Mouse (Mus musculus) olfactory bulb, adult 2 months (tissue): ENCODE measurements at regions not wholly inside any gene's neighbourhood (a gene's known extent, or its start where the extent isn't known, plus 50 kb on each side); places are given as distances from the start of the nearest gene placed in this dataset.

Source experiments
- H3K27ac ChIP-seq: fragments of 200-500 bp; 2 replicates; pipeline ENCODE4 v1.5.1; 2012; ENCODE audit warnings: low read depth, low read length; ENCODE audit not compliant: insufficient read depth
- H3K4me1 ChIP-seq: fragments of 200-500 bp; 2 replicates; pipeline ENCODE4 v1.6.1; 2012; ENCODE audit warnings: low read length; ENCODE audit not compliant: control insufficient read depth, insufficient read depth
- H3K4me3 ChIP-seq: fragments of 200-500 bp; 2 replicates; pipeline ENCODE4 v1.5.1; 2012; ENCODE audit warnings: mild to moderate bottlenecking, low read depth, low read length, moderate library complexity; ENCODE audit not compliant: insufficient read depth
- CTCF ChIP-seq: fragments of 200-500 bp; IDR thresholded peaks from 2 replicates; pipeline ENCODE4 v1.5.1; 2012; ENCODE audit warnings: low read depth, mild to moderate bottlenecking, low read length, moderate library complexity; ENCODE audit not compliant: insufficient read depth
- POLR2A ChIP-seq: fragments of 200-500 bp; IDR thresholded peaks from 2 replicates; pipeline ENCODE4 v1.6.1; 2012; ENCODE audit warnings: mild to moderate bottlenecking, low read depth, low read length, moderate library complexity; ENCODE audit not compliant: insufficient read depth
- WGBS: fragments of 180-500 bp; shearing (Covaris S2); methylation state at CpG from one replicate; pipeline ENCODE4 v1.1.7; 2018; 5-methylcytosine and 5-hydroxymethylcytosine counted together

GRCm38 (mm10) chr1:120757283-120757821 lies 155.1 kb downstream of the En1 start:
- 40% methylated on average over 9 of the region's 9 CpGs for WGBS
- TF ChIP-seq CTCF (no peak), POLR2A (no peak)
- Histone ChIP-seq H3K4me3 (no peak overlapping the region), H3K27ac (no peak overlapping the region), H3K4me1 (peaks cover 3% of the 10 kb centered on the region)

GRCm38 (mm10) chr1:120758172-120758571 lies 156.0 kb downstream of the En1 start:
- WGBS = 86% methylated on average over 7 of the region's 7 CpGs
- Histone ChIP-seq H3K4me3 (no peak overlapping the region), H3K4me1 (peaks cover 3% of the 10 kb centered on the region), H3K27ac (no peak overlapping the region)
- TF ChIP-seq CTCF (no peak), POLR2A (no peak)

- peaks cover 3% of the 10 kb centered on the region for H3K4me1 ChIP-seq
- H3K27ac ChIP-seq = no peak overlapping the region
- WGBS = 83% methylated on average over 5 of the region's 5 CpGs
- TF ChIP-seq POLR2A = no peak
- TF ChIP-seq CTCF = no peak
- no peak overlapping the region for H3K4me3 ChIP-seq
Observed at GRCm38 (mm10) chr1:120758762-120759161, 156.5 kb downstream of the En1 start.

GRCm38 (mm10) chr1:120759380-120759779 lies 157.2 kb downstream of the En1 start:
- TF ChIP-seq CTCF = no peak
- H3K4me1 ChIP-seq = peaks cover 3% of the 10 kb centered on the region
- 73% methylated on average over 3 of the region's 3 CpGs for WGBS
- H3K4me3 ChIP-seq = no peak overlapping the region
- no peak overlapping the region for H3K27ac ChIP-seq

- H3K4me3 ChIP-seq = no peak overlapping the region
- no peak for TF ChIP-seq CTCF
- H3K4me1 ChIP-seq = peaks cover 3% of the 10 kb centered on the region
- H3K27ac ChIP-seq = no peak overlapping the region
- WGBS = 89% methylated on average over 9 of the region's 9 CpGs
Observed at GRCm38 (mm10) chr1:120761364-120761763, 159.1 kb downstream of the En1 start.

GRCm38 (mm10) chr1:120762498-120762897 lies 160.3 kb downstream of the En1 start:
- no peaks in the 10 kb centered on the region for H3K4me1 ChIP-seq
- WGBS = 96% methylated on average over 2 of the region's 2 CpGs
- TF ChIP-seq CTCF (no peak), POLR2A (no peak)
- H3K4me3 ChIP-seq = no peak overlapping the region
- H3K27ac ChIP-seq = no peak overlapping the region

- TF ChIP-seq CTCF (no peak), POLR2A (no peak)
- Histone ChIP-seq H3K27ac (no peak overlapping the region), H3K4me1 (no peaks in the 10 kb centered on the region), H3K4me3 (no peak overlapping the region)
- 76% methylated on average over 4 of the region's 4 CpGs for WGBS
Observed at GRCm38 (mm10) chr1:120762921-120763595, 160.8 kb downstream of the En1 start.

GRCm38 (mm10) chr1:120767054-120767453 lies 164.8 kb downstream of the En1 start:
- TF ChIP-seq CTCF = no peak
- no peak for TF ChIP-seq POLR2A
- no peak overlapping the region for H3K4me3 ChIP-seq
- H3K27ac ChIP-seq = no peak overlapping the region
- H3K4me1 ChIP-seq = no peaks in the 10 kb centered on the region
- 82% methylated on average over 2 of the region's 2 CpGs for WGBS

- Histone ChIP-seq H3K4me1 (no peaks in the 10 kb centered on the region), H3K27ac (no peak overlapping the region), H3K4me3 (no peak overlapping the region)
- WGBS = 62% methylated on average over 2 of the region's 2 CpGs
- TF ChIP-seq CTCF (no peak), POLR2A (no peak)
Observed at GRCm38 (mm10) chr1:120771269-120771668, 169.1 kb downstream of the En1 start.
